Mouse (Mus musculus) mouse trophoblast stem cell (cell line): ENCODE results near the gene Nipal1.

ENCODE experiments used
- in situ Hi-C, 2 experiments: fragments of 300-500 bp; cut with MseI, MboI; formaldehyde crosslinking; loops; 2 replicates in 1 of 2; 3 replicates in 1 of 2; pipeline ENCODE4 v1.15.1; 2025

The Nipal1 gene

GRCm38 (mm10) chr5:72665281-72665680 is 17.7 kb downstream of the Nipal1 start:
- in situ Hi-C loops = no loop called here

- in situ Hi-C loops = no loop called here
Measured at GRCm38 (mm10) chr5:72666428-72666827, 18.8 kb downstream of the Nipal1 start.

GRCm38 (mm10) chr5:72668351-72668750 is 20.8 kb downstream of the Nipal1 start:
- in situ Hi-C loops = no loop called here

- in situ Hi-C loops = no loop called here
Measured at GRCm38 (mm10) chr5:72671017-72671699, 23.6 kb downstream of the Nipal1 start.

GRCm38 (mm10) chr5:72674994-72675542 is 27.5 kb downstream of the Nipal1 start:
- in situ Hi-C loops = no loop called here

DNA sequence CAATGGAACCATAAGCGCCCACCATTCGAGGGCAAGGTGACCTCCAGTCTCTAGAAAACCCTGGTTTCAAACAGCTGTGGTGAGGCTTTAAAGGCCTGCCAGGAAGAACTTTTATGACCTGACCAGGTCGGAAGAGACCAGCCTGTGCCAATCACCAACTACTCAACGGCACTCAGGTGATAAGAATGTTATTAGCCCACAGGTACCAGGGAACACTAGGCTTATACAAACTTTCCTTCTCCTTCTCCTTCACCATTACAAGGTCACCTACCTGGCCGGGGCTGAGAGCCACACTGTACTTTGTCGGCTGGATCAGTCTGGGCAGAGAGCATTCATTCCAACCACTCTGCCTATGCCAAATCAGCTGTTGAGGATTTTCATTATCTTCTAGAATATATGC is 33.9 kb downstream of the Nipal1 start:
- in situ Hi-C loops = no loop called here

GRCm38 (mm10) chr5:72689556-72689955 is 42.0 kb downstream of the Nipal1 start:
- in situ Hi-C loops = no loop called here

- in situ Hi-C loops = no loop called here
Measured at GRCm38 (mm10) chr5:72690516-72690915, 42.9 kb downstream of the Nipal1 start.

GRCm38 (mm10) chr5:72694684-72695083 is 47.1 kb downstream of the Nipal1 start:
- in situ Hi-C loops = no loop called here

GRCm38 (mm10) chr5:72696491-72696890 is 48.9 kb downstream of the Nipal1 start:
- in situ Hi-C loops = no loop called here

- in situ Hi-C loops = no loop called here
Measured at GRCm38 (mm10) chr5:72698343-72698742, 50.7 kb downstream of the Nipal1 start.

DNA sequence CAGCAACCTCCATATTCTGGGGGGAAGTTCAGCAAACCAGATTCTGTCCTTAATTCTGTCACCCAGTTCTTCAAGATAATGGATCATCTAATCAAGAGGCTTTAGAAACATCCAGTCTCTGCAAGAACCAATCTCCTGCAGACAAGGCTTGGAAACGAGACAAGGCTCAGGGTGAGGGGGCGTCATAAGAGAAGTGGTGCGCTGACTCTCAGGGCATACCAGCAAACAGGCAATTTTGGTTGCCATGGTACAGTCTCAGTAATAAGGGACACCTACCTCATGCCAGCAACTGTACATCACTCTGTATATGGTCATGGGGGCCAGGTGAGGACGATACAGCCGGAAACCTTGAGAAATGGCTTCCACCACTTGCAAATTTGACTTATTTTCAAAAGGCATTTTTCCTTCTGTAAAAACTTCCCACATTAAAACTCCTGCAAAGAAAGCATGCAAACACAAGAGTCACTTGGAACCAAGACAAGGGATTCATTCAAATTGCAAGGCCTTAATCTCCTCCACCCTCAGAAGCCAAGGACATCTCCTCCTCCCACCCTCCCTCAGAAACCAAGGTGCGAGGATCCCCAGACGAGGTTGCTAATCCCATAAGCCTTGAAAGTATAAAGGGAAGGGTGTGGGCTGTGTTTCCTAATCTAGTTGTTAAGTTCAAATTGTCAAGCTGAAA is 51.4 kb downstream of the Nipal1 start:
- in situ Hi-C loops = no loop called here

GRCm38 (mm10) chr5:72699500-72699818 is 51.9 kb downstream of the Nipal1 start:
- in situ Hi-C loops = no loop called here

GRCm38 (mm10) chr5:72702202-72702601 is 54.6 kb downstream of the Nipal1 start:
- in situ Hi-C loops = no loop called here

- in situ Hi-C loops = no loop called here
Measured at GRCm38 (mm10) chr5:72706095-72706494, 58.5 kb downstream of the Nipal1 start.

DNA sequence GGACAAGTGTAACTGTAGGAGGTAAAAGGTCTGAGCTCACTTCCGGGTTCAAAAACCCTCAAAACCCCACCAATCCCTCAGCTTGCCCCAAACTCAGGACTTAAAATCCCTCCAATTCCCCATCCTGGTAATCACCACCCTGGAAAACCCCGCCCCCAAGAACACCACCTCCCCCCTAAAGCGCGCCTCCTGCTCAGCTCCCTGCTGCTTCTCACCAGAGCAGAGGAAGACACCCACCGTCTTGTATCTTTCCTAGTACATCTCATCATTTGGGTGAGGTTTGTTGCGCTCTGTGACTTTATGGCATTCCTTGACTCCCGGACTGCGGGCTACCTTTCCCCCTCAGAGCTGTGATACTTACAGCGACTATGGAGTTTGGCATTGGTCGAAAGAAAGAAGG is 59.1 kb downstream of the Nipal1 start:
- in situ Hi-C loops = no loop called here

GRCm38 (mm10) chr5:72709451-72709850 is 61.9 kb downstream of the Nipal1 start:
- in situ Hi-C loops = no loop called here

GRCm38 (mm10) chr5:72709976-72710375 is 62.4 kb downstream of the Nipal1 start:
- in situ Hi-C loops = no loop called here

DNA sequence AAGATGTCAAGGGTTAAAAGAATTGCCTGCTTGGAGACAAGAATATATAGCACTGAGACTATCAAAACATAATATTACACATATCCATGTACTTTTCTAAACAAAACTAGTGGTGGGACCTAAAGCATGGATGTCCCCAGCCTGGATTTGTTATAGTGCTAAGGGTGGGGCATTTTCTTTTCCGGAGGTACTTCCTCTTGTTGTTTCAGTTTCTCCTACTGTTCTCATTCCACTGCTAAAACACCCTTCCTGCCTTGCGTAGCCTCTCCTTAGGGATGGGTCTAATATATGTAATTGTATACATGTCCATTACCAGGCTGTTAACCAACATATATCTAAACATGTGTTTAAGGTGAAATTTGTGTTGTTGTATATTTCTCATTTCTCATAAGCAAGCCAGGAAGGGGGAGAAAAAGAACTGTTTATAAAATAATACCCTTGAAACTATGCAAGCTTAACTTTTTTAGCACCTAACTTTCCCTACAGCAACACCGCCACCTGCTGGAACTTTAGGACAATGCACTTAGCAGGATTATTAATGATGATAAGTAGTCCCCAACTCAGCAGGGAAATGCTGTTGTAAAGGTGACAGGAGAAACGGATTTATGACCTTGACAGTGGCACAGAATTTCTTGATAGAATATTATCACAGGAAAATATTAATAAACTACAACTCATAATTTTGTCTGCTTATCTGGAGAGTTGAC is 63.1 kb downstream of the Nipal1 start:
- in situ Hi-C loops = no loop called here

- in situ Hi-C loops = no loop called here
Measured at GRCm38 (mm10) chr5:72720587-72720986, 73.0 kb downstream of the Nipal1 start.
